Mouse (Mus musculus): ENCODE data around the gene Chia1. TPM values are rescaled to one million over a fixed set of nuclear protein-coding genes. Genes with fewer than 3 reads are reported as not detected.
"Not testable (repeated sequence)": the region's sequence is repeated elsewhere in the genome, so short reads cannot be mapped to it uniquely, and the experiment has no call there.

Gene Chia1
- polyA plus RNA-seq (2012; rRNA removed) (0.04 and 0.08 TPM in 2 replicates), polyA plus RNA-seq (2014; fragmentation: Nextera tagmentation; extraction: Ambion mirVana) (not detected in 2 replicates)

DNA sequence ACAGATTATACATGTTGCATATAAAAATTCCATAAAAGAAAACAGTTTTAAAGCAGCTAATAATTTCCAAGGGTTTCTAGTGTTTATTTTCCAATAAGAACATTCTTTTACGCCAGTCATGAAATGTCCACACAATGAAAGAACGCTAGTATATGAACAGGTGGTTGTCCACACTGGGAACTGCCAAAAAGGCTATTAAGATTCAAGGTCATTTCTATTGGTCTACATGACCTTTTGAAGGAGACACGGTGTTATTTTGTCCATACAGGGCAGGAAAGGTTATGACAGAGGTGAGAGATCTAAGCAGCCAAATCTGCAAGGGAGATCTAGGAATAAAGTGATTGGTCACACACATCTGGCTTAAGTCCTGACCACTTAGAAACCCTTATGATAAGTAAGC lies at the start of gene Chia1:
Gene Chia1, plus strand, starts transcription at position 301 of the 400 bp plus-strand sequence.
- ATAC-seq (ENCODE audit: low FRiP score, low read depth) (no peak), DNase-seq (ENCODE audit: low spot score) (no peak)
- WGBS, result 78% methylated on average over 3 of the region's 3 CpGs
- no peak within 1 kb of the TSS for H3K27ac ChIP-seq (replicated peaks; ENCODE audit: low read depth, low read length)
- H3K4me2 ChIP-seq (replicated peaks; ENCODE audit: low read depth, low read length, severe bottlenecking), result no peak within 1 kb of the TSS
- no peak within 1 kb of the TSS for H3K4me3 ChIP-seq (replicated peaks; ENCODE audit: low read length)
- TF ChIP-seq POLR2A (IDR thresholded peaks at IDR 0.05; ENCODE audit: borderline replicate concordance, extremely low read depth, insufficient read depth, insufficient read length), result no peak
- H3K9ac ChIP-seq (ENCODE audit: low read depth, low read length, severe bottlenecking), result no peak within 1 kb of the TSS
- H3K4me1 ChIP-seq (ENCODE audit: control insufficient read depth, insufficient read depth, low read length), result no peaks in the 10 kb centered on the region
- H3K27me3 ChIP-seq (ENCODE audit: control insufficient read depth, insufficient read depth, low read length), result no peaks in the 10 kb centered on the region
- no peaks in the 10 kb centered on the region for H3K36me3 ChIP-seq (ENCODE audit: control insufficient read depth, insufficient read depth, low read length)
- H3K9me3 ChIP-seq (ENCODE audit: control insufficient read depth, low read length), result no peaks in the 10 kb centered on the region

DNA sequence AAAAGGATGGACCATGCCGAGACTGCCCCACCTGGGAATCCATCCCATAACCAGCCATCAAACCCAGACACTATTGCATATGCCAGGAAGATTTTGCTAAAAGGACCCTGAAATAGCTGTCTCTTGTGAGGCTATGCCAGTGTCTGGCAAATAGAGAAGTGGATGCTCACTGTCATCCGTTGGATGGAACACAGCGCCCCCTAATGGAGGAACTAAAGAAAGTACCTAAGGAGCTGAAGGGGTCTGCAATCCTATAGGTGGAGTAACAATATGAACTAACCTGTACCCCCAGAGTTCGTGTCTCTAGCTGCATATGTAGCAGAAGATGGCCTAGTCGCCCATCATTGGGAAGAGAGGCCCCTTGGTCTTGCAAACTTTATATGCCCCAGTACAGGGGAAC lies 45.3 kb upstream of the Chia1 start:
- WGBS, result 28% methylated on average over 5 of the region's 5 CpGs
- H3K4me1 ChIP-seq (ENCODE audit: control insufficient read depth, insufficient read depth, low read length); ATAC-seq (ENCODE audit: low FRiP score, low read depth): not testable (repeated sequence)

DNA sequence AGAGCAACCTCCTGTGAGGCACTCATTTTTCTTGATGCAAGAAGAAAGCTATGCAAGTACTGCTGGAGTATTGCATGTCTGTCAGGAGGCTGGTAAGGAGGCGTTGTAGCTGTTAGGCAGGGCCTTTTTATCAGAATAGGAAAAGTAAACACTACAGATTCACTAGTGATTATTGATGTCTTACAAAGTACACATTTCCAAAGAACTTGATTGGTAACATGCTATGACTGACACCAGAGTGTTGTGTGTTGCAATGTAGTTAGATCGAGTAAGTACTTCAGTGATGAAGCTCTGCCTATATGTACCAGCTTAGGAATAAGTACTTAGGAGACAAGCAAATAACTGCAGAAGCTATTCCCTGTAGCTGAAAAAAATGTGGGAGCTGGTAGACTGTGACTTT lies 42.0 kb upstream of the Chia1 start:
- Histone ChIP-seq H3K36me3 (ENCODE audit: control insufficient read depth, insufficient read depth, low read length) (no peaks in the 10 kb centered on the region), H3K9me3 (ENCODE audit: control insufficient read depth, low read length) (no peaks in the 10 kb centered on the region), H3K4me3 (replicated peaks; ENCODE audit: low read length) (no peak overlapping the region), H3K9ac (ENCODE audit: low read depth, low read length, severe bottlenecking) (no peak overlapping the region), H3K27ac (replicated peaks; ENCODE audit: low read depth, low read length) (no peak overlapping the region), H3K4me1 (ENCODE audit: control insufficient read depth, insufficient read depth, low read length) (no peaks in the 10 kb centered on the region), H3K27me3 (ENCODE audit: control insufficient read depth, insufficient read depth, low read length) (no peaks in the 10 kb centered on the region), H3K4me2 (replicated peaks; ENCODE audit: low read depth, low read length, severe bottlenecking) (no peak overlapping the region)
- WGBS, result 90% methylated on average over 2 of the region's 2 CpGs
- no peak for TF ChIP-seq POLR2A (IDR thresholded peaks at IDR 0.05; ENCODE audit: borderline replicate concordance, extremely low read depth, insufficient read depth, insufficient read length)
- DNase-seq (ENCODE audit: low spot score) (no peak), ATAC-seq (ENCODE audit: low FRiP score, low read depth) (no peak)

More for the DNA sequence above, 45.3 kb upstream of the Chia1 start:
- not testable (repeated sequence) for DNase-seq (ENCODE audit: low spot score); H3K27me3 ChIP-seq (ENCODE audit: control insufficient read depth, insufficient read depth, low read length); H3K27ac ChIP-seq (replicated peaks; ENCODE audit: low read depth, low read length); H3K9ac ChIP-seq (ENCODE audit: low read depth, low read length, severe bottlenecking); H3K4me2 ChIP-seq (replicated peaks; ENCODE audit: low read depth, low read length, severe bottlenecking); H3K9me3 ChIP-seq (ENCODE audit: control insufficient read depth, low read length); H3K36me3 ChIP-seq (ENCODE audit: control insufficient read depth, insufficient read depth, low read length); H3K4me3 ChIP-seq (replicated peaks; ENCODE audit: low read length)

DNA sequence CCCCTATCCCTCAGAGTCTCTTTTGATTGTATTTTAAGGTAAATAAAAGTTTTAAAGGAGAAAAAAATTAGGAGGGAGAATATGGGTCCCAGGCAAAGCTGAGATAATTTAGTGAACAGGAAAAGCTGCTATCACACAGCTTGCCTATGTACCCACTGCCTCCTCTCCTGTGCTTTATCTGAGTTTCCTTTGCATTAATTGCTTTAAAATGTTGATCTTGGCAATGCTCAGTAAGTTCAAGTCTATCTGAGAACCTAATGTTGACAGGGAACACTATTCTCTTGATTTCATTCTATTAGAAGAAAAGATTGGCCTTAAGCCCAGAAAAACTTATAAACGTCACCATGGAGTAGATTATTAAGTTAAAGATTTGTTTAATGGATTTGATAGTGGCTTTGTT lies 38.2 kb upstream of the Chia1 start:
- WGBS, result 67% methylated on average over 1 of the region's 1 CpGs
- Histone ChIP-seq H3K4me1 (ENCODE audit: control insufficient read depth, insufficient read depth, low read length) (no peaks in the 10 kb centered on the region), H3K4me2 (replicated peaks; ENCODE audit: low read depth, low read length, severe bottlenecking) (no peak overlapping the region), H3K4me3 (replicated peaks; ENCODE audit: low read length) (no peak overlapping the region), H3K27me3 (ENCODE audit: control insufficient read depth, insufficient read depth, low read length) (no peaks in the 10 kb centered on the region), H3K9me3 (ENCODE audit: control insufficient read depth, low read length) (no peaks in the 10 kb centered on the region), H3K36me3 (ENCODE audit: control insufficient read depth, insufficient read depth, low read length) (no peaks in the 10 kb centered on the region), H3K27ac (replicated peaks; ENCODE audit: low read depth, low read length) (no peak overlapping the region), H3K9ac (ENCODE audit: low read depth, low read length, severe bottlenecking) (no peak overlapping the region)
- TF ChIP-seq POLR2A (IDR thresholded peaks at IDR 0.05; ENCODE audit: borderline replicate concordance, extremely low read depth, insufficient read depth, insufficient read length), result no peak
- ATAC-seq (ENCODE audit: low FRiP score, low read depth), result no peak
- no peak for DNase-seq (ENCODE audit: low spot score)

DNA sequence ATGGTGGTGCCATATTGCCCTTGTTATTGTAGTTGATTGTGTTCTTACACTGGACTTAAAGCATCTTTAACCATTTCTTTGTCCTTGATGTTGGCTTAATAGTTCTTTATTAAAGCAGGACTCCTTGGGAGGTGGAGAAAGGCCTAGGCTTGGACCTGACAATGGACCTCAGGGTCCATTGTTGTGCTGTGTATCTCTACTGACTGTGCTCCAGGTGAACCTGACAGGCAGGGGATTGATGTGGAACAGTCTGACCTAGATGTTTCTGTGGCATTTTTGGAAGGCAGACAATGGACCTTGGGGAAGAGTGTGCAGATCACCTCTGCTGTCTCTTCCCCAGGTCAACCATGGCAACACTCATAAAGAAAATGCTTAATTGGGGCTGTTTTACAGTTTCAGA lies 14.0 kb downstream of the Chia1 start:
- no peak overlapping the region for H3K4me2 ChIP-seq (replicated peaks; ENCODE audit: low read depth, low read length, severe bottlenecking)
- no peak overlapping the region for H3K4me3 ChIP-seq (replicated peaks; ENCODE audit: low read length)
- no peaks in the 10 kb centered on the region for H3K4me1 ChIP-seq (ENCODE audit: control insufficient read depth, insufficient read depth, low read length)
- H3K36me3 ChIP-seq (ENCODE audit: control insufficient read depth, insufficient read depth, low read length), result no peaks in the 10 kb centered on the region
- TF ChIP-seq POLR2A (IDR thresholded peaks at IDR 0.05; ENCODE audit: borderline replicate concordance, extremely low read depth, insufficient read depth, insufficient read length), result no peak
- no peak overlapping the region for H3K9ac ChIP-seq (ENCODE audit: low read depth, low read length, severe bottlenecking)
- peaks cover 7% of the 10 kb centered on the region; the same call in 1 of the 2 replicates for H3K9me3 ChIP-seq (ENCODE audit: control insufficient read depth, low read length)
- no peaks in the 10 kb centered on the region for H3K27me3 ChIP-seq (ENCODE audit: control insufficient read depth, insufficient read depth, low read length)
- ATAC-seq (ENCODE audit: low FRiP score, low read depth) (no peak), DNase-seq (ENCODE audit: low spot score) (no peak)
- H3K27ac ChIP-seq (replicated peaks; ENCODE audit: low read depth, low read length), result no peak overlapping the region

All from limb, embryonic 14.5 days (tissue).